Mouse (Mus musculus) limb, embryonic 13.5 days (tissue): ENCODE measurements around the gene Spag9. TPM values are rescaled to one million over a fixed set of nuclear protein-coding genes. Genes with fewer than 3 reads are reported as not detected.

Experiments used
- ATAC-seq: fragments of 200-750 bp; cut with Nextera tagmentation; 2 replicates; pipeline ENCODE4 v1.8.0; 2017; ENCODE audit warnings: low read depth, moderate number of reproducible peaks, moderate TSS enrichment; ENCODE audit not compliant: low FRiP score
- H3K27ac ChIP-seq: fragments of 300-500 bp; sonication (generic); 2 replicates; pipeline ENCODE4 v1.5.1; 2015; ENCODE audit warnings: inconsistent platforms, mild to moderate bottlenecking, moderate library complexity
- H3K27me3 ChIP-seq: fragments of 300-500 bp; sonication (generic); 2 replicates; pipeline ENCODE4 v1.6.1; 2015; ENCODE audit warnings: mild to moderate bottlenecking, inconsistent platforms
- H3K36me3 ChIP-seq: fragments of 300-500 bp; sonication (generic); 2 replicates; pipeline ENCODE4 v1.6.1; 2015; ENCODE audit warnings: inconsistent platforms, mild to moderate bottlenecking, moderate library complexity
- H3K4me1 ChIP-seq: fragments of 300-500 bp; sonication (generic); 2 replicates; pipeline ENCODE4 v1.6.1; 2015; ENCODE audit warnings: inconsistent platforms
- H3K4me2 ChIP-seq: fragments of 300-500 bp; sonication (generic); replicated peaks from 2 replicates; pipeline ENCODE4 v1.6.1; 2015; ENCODE audit warnings: inconsistent platforms, mild to moderate bottlenecking, moderate library complexity
- H3K4me3 ChIP-seq: fragments of 300-500 bp; sonication (generic); 2 replicates; pipeline ENCODE4 v1.5.1; 2015; ENCODE audit warnings: moderate library complexity, mild to moderate bottlenecking, inconsistent platforms
- H3K9ac ChIP-seq: fragments of 300-500 bp; sonication (generic); 2 replicates; pipeline ENCODE4 v1.6.1; 2015; ENCODE audit warnings: mild to moderate bottlenecking, inconsistent platforms
- H3K9me3 ChIP-seq: fragments of 300-500 bp; sonication (generic); 2 replicates; pipeline ENCODE4 v1.6.1; 2016; ENCODE audit warnings: inconsistent platforms
- WGBS: fragments of 180-500 bp; shearing (Covaris S2); methylation state at CpG from one replicate; pipeline ENCODE4 v1.1.7; 2015; 5-methylcytosine and 5-hydroxymethylcytosine counted together
- polyA plus RNA-seq: library from polyadenylated mRNA; unstranded; fragments of >200 nt; fragmentation: Nextera tagmentation; extraction: Ambion mirVana; gene quantifications from 2 replicates; pipeline ENCODE4 v1.2.1, GENCODE M21; 2015

Spag9 gene
- polyA plus RNA-seq, result 42.6 and 44.1 TPM in 2 replicates

DNA sequence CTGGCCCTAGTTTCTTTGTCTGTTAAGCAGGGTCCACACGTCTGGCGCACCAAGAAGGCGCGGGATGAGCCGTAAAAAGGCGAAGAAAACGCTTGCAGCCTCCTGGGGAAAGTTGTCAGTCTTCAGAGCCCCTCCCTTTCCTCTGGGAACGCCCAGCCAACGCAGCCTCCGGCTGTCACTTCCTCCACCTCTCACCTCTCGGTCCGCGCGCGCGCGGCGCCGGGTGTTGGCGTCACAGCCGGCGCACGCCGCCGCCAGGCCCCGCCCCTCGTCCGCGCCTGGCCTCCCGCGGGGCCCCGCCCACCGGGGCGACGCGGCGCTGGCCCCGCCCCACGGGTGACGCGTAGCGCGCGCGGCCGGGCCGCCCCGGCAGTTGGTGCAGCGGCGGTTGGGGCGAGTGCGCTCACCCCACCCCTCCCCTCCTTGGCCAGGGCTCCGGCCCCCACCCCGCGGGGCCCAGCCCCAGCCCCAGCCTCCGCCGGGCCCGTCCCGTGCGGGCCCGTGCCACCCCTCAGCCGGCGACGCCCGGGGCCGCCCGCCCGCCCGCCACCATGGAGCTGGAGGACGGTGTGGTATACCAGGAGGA lies at the start of gene Spag9:
TSS of gene Spag9 (plus strand) at position 372 of the 586 bp plus-strand sequence.
- Histone ChIP-seq H3K36me3 (no peaks in the 10 kb centered on the region), H3K4me2 (peak within 1 kb of the TSS; percentile 77), H3K9ac (peak within 1 kb of the TSS; percentile 88), H3K27me3 (no peaks in the 10 kb centered on the region), H3K9me3 (no peaks in the 10 kb centered on the region), H3K4me3 (peak within 1 kb of the TSS; percentile 97), H3K27ac (peak within 1 kb of the TSS; percentile 93), H3K4me1 (peaks cover 28% of the 10 kb centered on the region)
- under 1% methylated on average over 69 of the region's 70 CpGs for WGBS
- peak; percentile 91 for ATAC-seq

DNA sequence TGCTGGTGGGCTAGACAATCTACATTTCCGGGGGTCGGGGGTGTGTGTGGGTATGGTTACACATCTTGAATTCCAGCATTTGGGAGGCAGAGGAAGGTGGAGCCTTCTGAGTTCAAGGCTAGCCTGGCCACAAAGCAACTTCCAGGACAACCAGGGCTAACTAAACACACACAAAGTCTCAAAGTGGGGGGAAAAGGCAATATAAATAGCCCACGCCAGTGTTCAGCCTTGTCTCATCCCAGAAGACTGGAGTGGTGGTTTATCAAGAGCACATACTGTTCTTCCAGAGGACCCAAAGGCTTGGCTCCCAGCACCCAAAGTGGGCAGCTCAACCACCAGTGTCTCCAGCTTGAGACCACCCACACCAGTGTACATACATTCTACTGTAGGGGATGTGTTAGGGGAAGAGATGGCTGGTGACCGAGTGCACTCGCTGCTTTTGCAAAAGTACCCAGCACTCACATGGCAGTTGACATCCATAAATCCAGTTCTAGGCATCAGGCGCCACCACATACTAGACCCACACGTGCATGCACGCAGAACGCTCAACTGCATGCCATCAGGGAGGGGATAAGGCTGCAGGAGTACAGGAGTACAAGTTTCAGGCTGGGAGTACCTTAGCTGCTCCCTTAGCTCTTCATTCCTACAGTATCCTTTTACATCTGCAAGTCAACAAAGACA lies 46.9 kb upstream of the Spag9 start:
- ATAC-seq, result no peak
- Histone ChIP-seq H3K9ac (no peak overlapping the region), H3K27me3 (no peaks in the 10 kb centered on the region), H3K9me3 (no peaks in the 10 kb centered on the region), H3K27ac (no peak overlapping the region), H3K4me2 (no peak overlapping the region), H3K36me3 (peaks cover 61% of the 10 kb centered on the region), H3K4me1 (peaks cover 20% of the 10 kb centered on the region), H3K4me3 (no peak overlapping the region)
- 90% methylated on average over 9 of the region's 9 CpGs for WGBS

DNA sequence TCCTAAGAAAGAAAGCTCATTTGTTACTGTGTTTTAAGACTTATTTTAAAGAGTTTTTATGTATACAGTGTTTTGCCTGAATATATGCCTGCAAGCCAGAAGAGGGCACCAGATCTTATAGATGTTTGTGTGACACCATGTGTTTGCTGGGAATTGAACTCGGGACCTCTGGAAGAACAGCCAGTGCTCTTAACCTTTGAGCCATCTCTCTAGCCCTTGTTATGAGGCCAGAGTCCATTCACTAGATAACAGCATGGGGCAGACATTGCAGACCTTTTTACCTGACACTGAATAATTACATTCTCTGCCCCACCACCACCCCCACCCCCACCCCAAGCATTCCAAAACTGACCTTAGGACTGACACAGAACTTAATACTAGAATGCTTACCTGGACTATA lies 45.8 kb upstream of the Spag9 start:
- Histone ChIP-seq H3K4me3 (no peak overlapping the region), H3K4me2 (no peak overlapping the region), H3K4me1 (peaks cover 27% of the 10 kb centered on the region), H3K27ac (no peak overlapping the region), H3K27me3 (no peaks in the 10 kb centered on the region), H3K9me3 (no peaks in the 10 kb centered on the region), H3K36me3 (peaks cover 62% of the 10 kb centered on the region), H3K9ac (no peak overlapping the region)
- ATAC-seq, result no peak
- 97% methylated on average over 1 of the region's 1 CpGs for WGBS

DNA sequence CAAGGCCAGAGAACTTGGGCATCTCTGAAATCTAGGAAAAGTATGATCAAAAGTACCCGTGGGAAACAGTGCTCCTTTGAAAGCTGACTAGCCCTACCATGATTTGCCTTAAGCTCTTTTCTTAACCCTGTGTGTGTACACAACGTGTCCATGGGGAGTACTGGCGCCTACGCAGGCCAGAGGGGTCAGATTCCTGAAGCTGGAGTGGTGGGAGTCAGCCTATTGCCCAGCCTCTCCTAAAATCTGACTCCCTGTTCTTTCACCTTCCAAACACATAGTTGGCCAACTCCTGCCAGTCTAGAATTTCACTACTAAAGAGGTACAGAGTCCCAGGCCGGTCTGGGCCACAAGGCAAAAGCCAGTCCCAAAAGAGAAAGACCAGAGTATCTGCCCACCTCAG lies 43.5 kb upstream of the Spag9 start:
- no peak for ATAC-seq
- Histone ChIP-seq H3K4me3 (no peak overlapping the region), H3K4me1 (peaks cover 34% of the 10 kb centered on the region), H3K9me3 (no peaks in the 10 kb centered on the region), H3K9ac (no peak overlapping the region), H3K4me2 (no peak overlapping the region), H3K27me3 (no peaks in the 10 kb centered on the region), H3K27ac (no peak overlapping the region), H3K36me3 (peaks cover 60% of the 10 kb centered on the region)
- 77% methylated on average over 5 of the region's 5 CpGs for WGBS

DNA sequence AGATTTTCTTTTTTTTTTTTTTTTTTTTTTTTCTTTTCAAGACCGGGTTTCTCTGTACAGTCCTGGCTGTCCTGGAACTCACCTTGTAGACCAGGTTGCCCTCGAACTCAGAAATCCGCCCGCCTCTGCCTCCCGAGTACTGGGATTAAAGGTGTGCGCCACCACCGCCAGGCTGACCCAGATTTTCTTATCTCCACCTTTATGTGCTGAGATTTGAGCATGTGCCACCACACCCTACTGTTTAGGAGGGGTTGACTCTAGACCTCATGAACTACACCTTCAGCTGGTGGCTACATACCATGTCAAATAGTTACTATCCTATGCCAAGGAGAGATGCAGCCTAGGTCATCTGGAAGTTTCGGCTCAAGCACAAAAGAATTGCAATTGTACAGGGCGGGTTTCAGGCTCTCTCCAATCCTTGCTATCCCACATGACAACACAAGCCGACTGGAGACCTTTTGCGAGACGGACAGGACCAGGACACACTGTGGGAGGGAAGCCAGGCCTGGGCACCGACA lies 41.1 kb upstream of the Spag9 start:
- H3K27ac ChIP-seq, result peak overlapping the region; percentile 91
- 48% methylated on average over 13 of the region's 13 CpGs for WGBS
- H3K4me3 ChIP-seq, result peak overlapping the region; percentile 75
- H3K36me3 ChIP-seq, result peaks cover 66% of the 10 kb centered on the region
- peaks cover 34% of the 10 kb centered on the region for H3K4me1 ChIP-seq
- peak overlapping the region; percentile 81 for H3K9ac ChIP-seq
- peak overlapping the region; percentile 92 for H3K4me2 ChIP-seq
- no peak for ATAC-seq
- H3K9me3 ChIP-seq, result no peaks in the 10 kb centered on the region
- no peaks in the 10 kb centered on the region for H3K27me3 ChIP-seq

DNA sequence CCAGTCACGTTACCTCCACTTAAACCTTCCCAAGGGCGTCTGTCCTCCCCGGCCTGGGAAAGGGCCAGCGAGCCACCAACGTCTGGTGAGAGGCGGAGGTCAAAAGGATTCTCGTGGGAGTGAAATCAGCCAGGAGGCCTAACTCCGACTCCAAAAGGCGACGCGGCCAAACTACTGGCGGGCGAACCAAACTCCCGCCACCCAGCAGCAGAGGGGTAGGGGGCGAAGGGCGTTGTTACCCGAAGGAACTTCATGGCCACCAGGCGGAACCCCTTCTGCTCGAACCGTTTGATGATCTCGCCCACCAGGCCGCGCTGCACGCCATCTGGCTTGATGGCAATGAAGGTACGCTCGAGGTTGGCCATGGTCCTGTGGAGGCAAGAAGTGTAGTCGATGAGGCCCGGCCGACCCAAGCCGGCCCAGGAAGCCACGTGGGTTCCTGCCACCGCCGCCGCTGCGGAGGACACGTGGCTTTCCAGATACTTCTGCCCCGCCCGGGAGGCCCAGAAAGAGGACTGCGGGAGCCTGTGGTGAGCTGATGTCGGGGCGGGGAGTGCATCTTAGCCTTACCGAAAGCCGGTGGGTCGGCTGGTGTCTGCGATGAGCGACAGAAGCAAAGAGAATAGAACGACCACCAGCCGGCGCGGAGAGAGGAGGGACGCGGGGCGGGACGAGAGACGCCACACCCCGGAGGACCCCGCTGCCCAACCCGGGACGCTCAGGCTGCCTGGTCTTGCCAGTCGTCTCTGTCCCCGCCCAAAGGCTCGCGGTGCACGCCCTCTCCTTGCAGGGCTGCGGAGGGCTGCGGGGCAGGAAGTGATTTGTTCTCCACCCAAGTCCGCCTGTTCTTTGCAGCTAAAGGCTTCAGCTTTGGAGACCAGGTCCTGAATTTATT lies 40.4 kb upstream of the Spag9 start:
- peak overlapping the region; percentile 75 for H3K4me3 ChIP-seq
- peak overlapping the region; percentile 81 for H3K9ac ChIP-seq
- peak; percentile 98 for ATAC-seq
- peak overlapping the region; percentile 92 for H3K4me2 ChIP-seq
- peaks cover 64% of the 10 kb centered on the region for H3K36me3 ChIP-seq
- peak overlapping the region; percentile 91 for H3K27ac ChIP-seq
- WGBS, result under 1% methylated on average over 67 of the region's 67 CpGs
- peaks cover 34% of the 10 kb centered on the region for H3K4me1 ChIP-seq
- no peaks in the 10 kb centered on the region for H3K27me3 ChIP-seq
- H3K9me3 ChIP-seq, result no peaks in the 10 kb centered on the region

DNA sequence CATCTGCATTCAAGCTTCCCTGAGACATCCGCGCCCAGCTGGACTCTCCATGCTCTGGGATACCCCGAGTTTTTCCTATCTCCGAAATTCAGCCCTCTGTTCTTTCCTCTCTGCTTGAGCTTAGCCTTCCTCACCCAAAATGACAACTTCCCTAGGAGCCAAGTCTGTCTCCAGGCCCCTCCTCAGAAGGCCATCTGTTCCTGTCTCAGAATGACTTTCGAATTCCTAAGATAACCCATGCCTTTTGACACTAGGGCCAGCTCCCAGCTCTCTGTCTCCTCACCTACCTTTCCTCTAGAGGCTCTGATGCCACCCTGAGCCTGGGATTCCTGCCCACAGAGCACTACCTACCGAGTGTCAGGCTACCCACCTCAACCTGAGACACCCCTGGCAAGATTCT lies 39.7 kb upstream of the Spag9 start, which contains the start of gene Nme2:
TSS of gene Nme2 (minus strand) at position 101 of the 400 bp plus-strand sequence.
- 3% methylated on average over 6 of the region's 6 CpGs for WGBS
- Histone ChIP-seq H3K4me1 (peaks cover 34% of the 10 kb centered on the region), H3K27ac (peak within 1 kb of the TSS; percentile 91), H3K36me3 (peaks cover 64% of the 10 kb centered on the region), H3K9ac (peak within 1 kb of the TSS; percentile 81), H3K27me3 (no peaks in the 10 kb centered on the region), H3K4me2 (peak within 1 kb of the TSS; percentile 92), H3K4me3 (peak within 1 kb of the TSS; percentile 75), H3K9me3 (no peaks in the 10 kb centered on the region)
- peak; percentile 8; the same call in 1 of the 2 replicates for ATAC-seq

DNA sequence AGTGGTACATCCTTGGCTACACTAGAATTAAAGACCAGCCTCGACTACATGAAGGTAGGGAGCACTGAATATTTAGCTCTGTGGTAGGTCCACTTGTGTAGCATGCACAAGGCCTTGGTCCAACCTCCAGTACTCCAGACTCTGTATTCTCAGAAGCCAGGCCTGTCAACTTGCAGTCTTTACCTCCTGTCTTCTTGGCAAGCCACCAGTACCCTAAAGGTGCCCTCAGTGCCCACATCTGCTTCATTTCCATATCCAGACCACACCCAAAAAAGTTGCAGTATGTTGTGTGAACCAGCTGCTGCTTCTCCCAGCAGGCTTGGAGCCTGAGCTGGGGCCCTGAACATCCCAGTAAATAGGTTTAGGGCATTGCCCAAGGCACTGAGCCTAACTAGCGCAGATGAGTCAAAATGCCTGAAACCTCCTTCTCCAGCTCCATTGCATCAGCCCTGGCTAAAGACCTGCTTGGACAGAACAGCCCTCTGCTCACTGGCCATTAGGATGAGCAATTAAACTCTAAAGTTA lies 38.8 kb upstream of the Spag9 start:
- 80% methylated on average over 2 of the region's 2 CpGs for WGBS
- Histone ChIP-seq H3K27ac (no peak overlapping the region), H3K36me3 (peaks cover 63% of the 10 kb centered on the region)

DNA sequence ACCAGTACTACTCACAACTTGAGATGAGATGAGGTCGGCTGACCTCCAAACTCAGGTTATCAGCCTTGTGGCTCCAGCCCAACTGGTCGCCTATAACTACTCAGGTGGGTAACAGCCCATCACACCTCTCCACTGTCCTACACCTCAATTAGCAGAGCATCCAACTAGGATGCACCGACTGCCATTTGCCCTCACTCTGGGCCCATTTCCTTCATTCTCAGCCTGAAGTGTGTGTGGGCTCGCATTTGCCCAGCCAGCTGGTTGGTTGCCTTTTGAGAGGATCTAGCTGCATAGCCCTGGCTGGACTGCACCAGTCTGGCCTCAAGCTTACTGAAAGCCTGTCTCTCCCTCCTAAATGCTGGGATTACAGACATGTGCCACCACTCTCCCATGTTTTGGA lies 38.1 kb upstream of the Spag9 start:
- peaks cover 28% of the 10 kb centered on the region for H3K4me1 ChIP-seq
- 68% methylated on average over 4 of the region's 4 CpGs for WGBS
- H3K4me3 ChIP-seq, result no peak overlapping the region
- no peak overlapping the region; the same call in 1 of the 2 replicates for H3K9ac ChIP-seq
- no peak for ATAC-seq
- no peaks in the 10 kb centered on the region for H3K27me3 ChIP-seq
- no peak overlapping the region for H3K4me2 ChIP-seq
- H3K9me3 ChIP-seq, result no peaks in the 10 kb centered on the region
- peaks cover 63% of the 10 kb centered on the region for H3K36me3 ChIP-seq
- H3K27ac ChIP-seq, result no peak overlapping the region

More for the DNA sequence above, 38.8 kb upstream of the Spag9 start:
- Histone ChIP-seq H3K9ac (no peak overlapping the region), H3K27me3 (no peaks in the 10 kb centered on the region), H3K4me1 (peaks cover 34% of the 10 kb centered on the region), H3K4me2 (no peak overlapping the region), H3K9me3 (no peaks in the 10 kb centered on the region), H3K4me3 (no peak overlapping the region)
- ATAC-seq, result no peak

DNA sequence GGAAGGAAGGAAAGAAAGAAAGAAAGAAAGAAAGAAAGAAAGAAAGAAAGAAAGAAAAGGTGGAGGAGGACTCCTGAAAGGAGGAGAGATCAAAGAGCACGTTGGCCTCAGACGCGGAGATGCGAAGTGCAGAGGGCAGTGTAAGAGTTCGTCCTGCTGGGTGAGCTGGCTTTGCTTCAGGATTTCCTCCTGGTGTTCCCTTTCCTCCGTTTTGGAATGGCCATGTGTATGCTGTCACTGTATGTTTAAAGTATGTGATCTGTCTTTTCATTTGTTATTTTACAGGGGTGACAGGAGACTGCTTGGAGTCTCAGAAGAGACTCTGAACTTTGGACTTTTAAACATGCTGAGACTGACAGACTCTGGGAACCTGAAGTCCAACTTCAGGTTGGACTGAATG lies 34.4 kb upstream of the Spag9 start:
- Histone ChIP-seq H3K27me3 (no peaks in the 10 kb centered on the region), H3K4me3 (no peak overlapping the region), H3K9ac (no peak overlapping the region), H3K9me3 (no peaks in the 10 kb centered on the region), H3K36me3 (peaks cover 79% of the 10 kb centered on the region), H3K27ac (no peak overlapping the region), H3K4me1 (peaks cover 6% of the 10 kb centered on the region), H3K4me2 (no peak overlapping the region)
- ATAC-seq, result no peak
- 91% methylated on average over 6 of the region's 6 CpGs for WGBS

DNA sequence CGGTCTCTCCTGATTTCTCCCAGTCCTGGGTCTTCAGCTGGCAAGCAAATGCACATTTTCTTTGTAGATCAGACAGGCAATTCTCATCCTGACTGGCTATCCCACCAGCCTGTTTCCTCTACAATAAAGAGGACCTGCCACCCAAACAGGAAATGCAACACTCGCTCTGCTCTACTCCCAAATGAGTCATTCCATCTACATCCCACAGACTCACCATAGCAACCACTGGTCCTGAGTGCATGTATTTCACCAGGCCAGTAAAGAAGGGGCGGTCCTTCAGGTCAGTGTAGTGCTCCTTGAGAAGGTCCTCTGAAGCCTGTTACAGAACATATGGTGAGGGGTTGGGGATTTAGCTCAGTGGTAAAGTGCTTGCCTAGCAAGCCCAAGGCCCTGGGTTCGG lies 32.9 kb upstream of the Spag9 start:
- Histone ChIP-seq H3K9me3 (no peaks in the 10 kb centered on the region), H3K27me3 (no peaks in the 10 kb centered on the region), H3K4me1 (peaks cover 9% of the 10 kb centered on the region), H3K36me3 (peaks cover 73% of the 10 kb centered on the region), H3K4me3 (no peak overlapping the region), H3K27ac (no peak overlapping the region), H3K9ac (no peak overlapping the region), H3K4me2 (no peak overlapping the region)
- WGBS, result 86% methylated on average over 4 of the region's 4 CpGs
- ATAC-seq, result no peak
